Comparison of ENCODE assay signal across 20 mouse cellular contexts in genomic region chr11:70114562-70114961, GRCm38 (mm10). TPM values are rescaled to one million over a fixed set of nuclear protein-coding genes. Genes with fewer than 3 reads are reported as not detected.
A peak's percentile ranks its signal among the peaks of the same experiment; 100 is the strongest.
DNase-seq lines count a peak whose midpoint lies in the region; ATAC-seq lines count a peak whose summit lies in the region.
"Had no signal": no experiment of that assay in that cellular context is flagged by ENCODE, and none has a peak within 500 bp of the region (broad histone marks: within the 10 kb centered on the region; RNA-seq: fewer than 3 reads in every experiment).

No protein-coding gene starts in this region.

- intact Hi-C loops in heart, postnatal 25 days (cut with DNase I), result no loop called here

- DNase-seq in heart, adult 18-20 months, result peak; percentile 24 to 58
- no peak for DNase-seq in heart, postnatal 25 days (ENCODE audit: low spot score)
- DNase-seq in 3134 (ENCODE audit: extremely low read depth, insufficient read length, low spot score) (peak; percentile 35), NIH3T3 (ENCODE audit: low read depth) (peak; percentile 16)
- DNase-seq in frontal cortex, postnatal 36 days (ENCODE audit: low spot score in 2 of 2), result no peak
- no peak for DNase-seq in adrenal gland, postnatal 10 days
- DNase-seq in embryo, embryonic 11 days, result no peak
- DNase-seq: adrenal gland, postnatal 25 days; cerebellum, postnatal 25 days; kidney, adult 11 months; kidney, postnatal 36 days; thymus, adult 18-20 months had no signal

- peak; percentile 43 for ATAC-seq in megakaryocyte, adult 5-6 weeks (ENCODE audit: poor library complexity, severe bottlenecking)
- ATAC-seq: CD4-positive, CD25-positive, alpha-beta regulatory T cell, adult 4 months; hindbrain, embryonic 16.5 days; midbrain, embryonic 13.5 days had no signal

RNA-seq across cellular contexts. Expression of gene Mgl2, which starts 15.6 kb away (rescaled TPM):
- 1 to 10 TPM; 3.5 to 5.1 TPM for total RNA-seq in heart, adult 18-20 months (2021)
- 1 to 10 TPM; 4.3 to 4.4 TPM for total RNA-seq in heart, postnatal 25 days (2021)
- 3.3 and 4.5 TPM in 2 replicates for total RNA-seq in megakaryocyte, adult 5-6 weeks (2015)
- total RNA-seq in megakaryocyte, adult 5-6 weeks (2017), result 3.3 and 4.5 TPM in 2 replicates
- 1 to 10 TPM; 2.1 to 2.5 TPM for total RNA-seq in adrenal gland, postnatal 10 days (2021)
- total RNA-seq: liver, adult 2 months had no signal

RNA-seq across cellular contexts. Expression of gene Asgr2, which starts 22.1 kb away (rescaled TPM):
- total RNA-seq in heart, adult 18-20 months (2021), result under 1 TPM in 1 of 2 experiments, not detected in 1; 0.21 TPM
- total RNA-seq in heart, postnatal 25 days (2021), result not detected
- 0.16 and 0.27 TPM in 2 replicates for total RNA-seq in megakaryocyte, adult 5-6 weeks (2015)
- 2.1 and 3.0 TPM in 2 replicates for total RNA-seq in megakaryocyte, adult 5-6 weeks (2017)
- 10 to 100 TPM; 17.1 to 37.9 TPM for total RNA-seq in adrenal gland, postnatal 10 days (2021)
- total RNA-seq: layer of hippocampus, postnatal 25 days; left cerebral cortex, postnatal 36 days; MEL had no signal

RNA-seq across cellular contexts. Expression of gene Clec10a, which starts 41.4 kb away (rescaled TPM):
- total RNA-seq in heart, adult 18-20 months (2021), result 1 to 10 TPM; 3.1 to 3.5 TPM
- total RNA-seq in heart, postnatal 25 days (2021), result 1 to 10 TPM; 2.0 to 2.3 TPM
- total RNA-seq in megakaryocyte, adult 5-6 weeks (2015), result 34.6 and 35.3 TPM in 2 replicates
- total RNA-seq in megakaryocyte, adult 5-6 weeks (2017), result 35.5 and 36.5 TPM in 2 replicates
- total RNA-seq in adrenal gland, postnatal 10 days (2021), result 1 to 10 TPM; 4.6 to 5.1 TPM

Comparison
In these comparisons a context has a peak if more than half of its experiments do, and no peak if none do; other contexts are left out.
1. DNase-seq: peak in heart, adult 18-20 months (2 of 2), 3134 (single experiment) and NIH3T3 (single experiment); none in heart, postnatal 25 days (single experiment), frontal cortex, postnatal 36 days (0 of 2), adrenal gland, postnatal 10 days (single experiment) and embryo, embryonic 11 days (single experiment).
2. RNA of gene Asgr2, which starts 22.1 kb away (total RNA-seq): 17.1 to 37.9 TPM in adrenal gland, postnatal 10 days; 0.16 to 3.0 TPM in megakaryocyte, adult 5-6 weeks, not detected in heart, postnatal 25 days and 0.21 TPM in heart, adult 18-20 months; every median in the first group is over 4 times any median in the second.
3. RNA of gene Clec10a, which starts 41.4 kb away (total RNA-seq): 34.6 to 36.5 TPM in megakaryocyte, adult 5-6 weeks; 4.6 to 5.1 TPM in adrenal gland, postnatal 10 days, 3.1 to 3.5 TPM in heart, adult 18-20 months and 2.0 to 2.3 TPM in heart, postnatal 25 days; every median in the first group is over 4 times any median in the second.